Mouse (Mus musculus) right cerebral cortex, postnatal 25 days (tissue): Measurements from ENCODE around the gene Rdm1.
"Not testable (repeated sequence)": the region's sequence is repeated elsewhere in the genome, so short reads cannot be mapped to it uniquely, and the experiment has no call there.

Experiments
- DNase-seq: peaks from one replicate; pipeline ENCODE4 v3.0.0; 2022

The Rdm1 gene

GRCm38 (mm10) chr11:101616948-101617767 is 9.8 kb upstream of the Rdm1 start:
- no peak for DNase-seq

- DNase-seq: no peak
Observed at GRCm38 (mm10) chr11:101617849-101618248, 9.1 kb upstream of the Rdm1 start.

GRCm38 (mm10) chr11:101618596-101618995 is 8.4 kb upstream of the Rdm1 start:
- no peak for DNase-seq

GRCm38 (mm10) chr11:101620022-101620655 is 6.9 kb upstream of the Rdm1 start:
- DNase-seq: not testable (repeated sequence)

- DNase-seq: no peak
Observed at GRCm38 (mm10) chr11:101626649-101626994, 373 bp upstream of the Rdm1 start.

- peak; percentile 66 for DNase-seq
Observed at GRCm38 (mm10) chr11:101627857-101628559, 1.0 kb downstream of the Rdm1 start.

GRCm38 (mm10) chr11:101628733-101629417 is 1.9 kb downstream of the Rdm1 start:
- not testable (repeated sequence) for DNase-seq

GRCm38 (mm10) chr11:101635660-101636059 is 8.7 kb downstream of the Rdm1 start:
- DNase-seq: no peak

GRCm38 (mm10) chr11:101639761-101640160 is 12.8 kb downstream of the Rdm1 start:
- DNase-seq: no peak

- peak; percentile 82 for DNase-seq
Observed at GRCm38 (mm10) chr11:101640857-101641709, 14.1 kb downstream of the Rdm1 start.

- DNase-seq: not testable (repeated sequence)
Observed at GRCm38 (mm10) chr11:101641710-101642642, 15.0 kb downstream of the Rdm1 start.

GRCm38 (mm10) chr11:101642931-101643330 is 15.9 kb downstream of the Rdm1 start:
- DNase-seq: no peak

- no peak for DNase-seq
Observed at GRCm38 (mm10) chr11:101644591-101644990, 17.6 kb downstream of the Rdm1 start.

GRCm38 (mm10) chr11:101645043-101645410 is 18.0 kb downstream of the Rdm1 start:
- not testable (repeated sequence) for DNase-seq

GRCm38 (mm10) chr11:101645411-101646282 is 18.7 kb downstream of the Rdm1 start:
- DNase-seq: peak; percentile 69

- DNase-seq: not testable (repeated sequence)
Observed at GRCm38 (mm10) chr11:101646283-101646794, 19.3 kb downstream of the Rdm1 start.

GRCm38 (mm10) chr11:101647093-101647492 is 20.1 kb downstream of the Rdm1 start:
- DNase-seq: not testable (repeated sequence)

- no peak for DNase-seq
Observed at GRCm38 (mm10) chr11:101656356-101656755, 29.4 kb downstream of the Rdm1 start.

- no peak for DNase-seq
Observed at GRCm38 (mm10) chr11:101657528-101657885, 30.5 kb downstream of the Rdm1 start.
